Mouse (Mus musculus): ENCODE measurements around the gene Btbd35f14. TPM values are rescaled to one million over a fixed set of nuclear protein-coding genes. Genes with fewer than 3 reads are reported as not detected.
"Not testable (repeated sequence)": the region's sequence is repeated elsewhere in the genome, so short reads cannot be mapped to it uniquely, and the experiment has no call there.

Btbd35f14 gene
- not detected in 2 replicates for polyA plus RNA-seq (2016; fragmentation: Nextera tagmentation; extraction: Ambion mirVana)

DNA sequence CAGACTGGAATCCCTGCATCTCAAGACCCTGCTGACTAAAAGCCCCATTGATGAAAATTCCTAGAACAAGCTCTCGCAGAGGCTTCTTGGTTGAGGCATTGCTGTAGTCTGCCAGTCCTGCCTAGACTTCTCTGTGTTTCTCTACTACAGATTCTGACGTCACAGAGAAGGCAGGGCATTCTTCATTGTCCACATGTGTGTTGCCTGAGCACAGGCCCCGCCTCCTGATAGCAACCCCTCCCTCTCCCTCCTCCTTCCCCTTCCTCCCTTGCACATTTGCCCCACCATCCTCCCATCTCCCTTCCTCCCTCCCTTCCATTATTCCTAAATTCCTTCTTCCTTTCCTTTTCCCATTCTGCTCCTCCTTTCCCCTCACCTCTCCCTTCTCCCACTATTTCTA lies at the start of gene Btbd35f14:
TSS of gene Btbd35f14 (minus strand) at position 101 of the 400 bp plus-strand sequence.
- not testable (repeated sequence) for H3K4me1 ChIP-seq; H3K27ac ChIP-seq; H3K4me3 ChIP-seq; DNase-seq (ENCODE audit: low spot score); H3K9me3 ChIP-seq; H3K27me3 ChIP-seq (ENCODE audit: insufficient read depth, poor library complexity, severe bottlenecking); H3K36me3 ChIP-seq
- no CpG with 5 or more reads among the region's 3 CpGs for WGBS

DNA sequence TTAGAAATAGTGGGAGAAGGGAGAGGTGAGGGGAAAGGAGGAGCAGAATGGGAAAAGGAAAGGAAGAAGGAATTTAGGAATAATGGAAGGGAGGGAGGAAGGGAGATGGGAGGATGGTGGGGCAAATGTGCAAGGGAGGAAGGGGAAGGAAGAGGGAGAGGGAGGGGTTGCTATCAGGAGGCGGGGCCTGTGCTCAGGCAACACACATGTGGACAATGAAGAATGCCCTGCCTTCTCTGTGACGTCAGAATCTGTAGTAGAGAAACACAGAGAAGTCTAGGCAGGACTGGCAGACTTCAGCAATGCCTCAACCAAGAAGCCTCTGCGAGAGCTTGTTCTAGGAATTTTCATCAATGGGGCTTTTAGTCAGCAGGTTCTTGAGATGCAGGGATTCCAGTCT lies 45.3 kb downstream of the Btbd35f14 start, which contains the start of gene Btbd35f13:
TSS of gene Btbd35f13 (plus strand) at position 301 of the 400 bp plus-strand sequence.
- not testable (repeated sequence) for H3K4me1 ChIP-seq; H3K27ac ChIP-seq; H3K4me3 ChIP-seq; H3K9me3 ChIP-seq; DNase-seq (ENCODE audit: low spot score); H3K36me3 ChIP-seq; H3K27me3 ChIP-seq (ENCODE audit: insufficient read depth, poor library complexity, severe bottlenecking)
- WGBS: 78% methylated on average over 2 of the region's 3 CpGs

Other genes starting within 250 kb of the Btbd35f14 start
- gene Btbd35f15, start 125.0 kb downstream of the Btbd35f14 start, polyA plus RNA-seq (2016; fragmentation: Nextera tagmentation; extraction: Ambion mirVana): not detected in 2 replicates
- not detected in 2 replicates for gene Btbd35f13, start 45.2 kb downstream of the Btbd35f14 start, polyA plus RNA-seq (2016; fragmentation: Nextera tagmentation; extraction: Ambion mirVana)

Data from heart, embryonic 10.5 days (tissue).